Mouse (Mus musculus) cortical plate, adult 2 months (tissue): Measurements from ENCODE around the gene Nrros.

Experiments
- CTCF ChIP-seq: fragments of 200-500 bp; IDR thresholded peaks from 2 replicates; pipeline ENCODE4 v1.5.1; 2011; ENCODE audit warnings: mild to moderate bottlenecking, control low read depth, low read length; ENCODE audit not compliant: insufficient read depth; ENCODE audit errors: extremely low read depth
- POLR2A ChIP-seq: fragments of 200-500 bp; IDR thresholded peaks from 2 replicates; pipeline ENCODE4 v1.6.1; 2011; ENCODE audit warnings: mild to moderate bottlenecking, low read length, control low read depth; ENCODE audit not compliant: insufficient read depth; ENCODE audit errors: extremely low read depth

- TF ChIP-seq POLR2A (no peak), CTCF (no peak)
Observed at GRCm38 (mm10) chr16:32167819-32168545, 2.6 kb upstream of the Nrros start.
